Mouse (Mus musculus) thymus, adult 2 months (tissue): ENCODE measurements around the gene Zfp985.
"Not testable (repeated sequence)": the region's sequence is repeated elsewhere in the genome, so short reads cannot be mapped to it uniquely, and the experiment has no call there.

Experiments used
- CTCF ChIP-seq: fragments of 200-500 bp; IDR thresholded peaks from 2 replicates; pipeline ENCODE4 v1.5.1; 2012; ENCODE audit warnings: mild to moderate bottlenecking, control low read depth, low read length, moderate library complexity, borderline replicate concordance; ENCODE audit not compliant: control insufficient read depth, poor library complexity, insufficient read depth; ENCODE audit errors: extremely low read depth
- POLR2A ChIP-seq: fragments of 200-500 bp; IDR thresholded peaks from 2 replicates; pipeline ENCODE4 v1.6.1; 2012; ENCODE audit warnings: mild to moderate bottlenecking, low read length, control low read depth, moderate library complexity; ENCODE audit not compliant: control insufficient read depth, poor library complexity, insufficient read depth; ENCODE audit errors: extremely low read depth

DNA sequence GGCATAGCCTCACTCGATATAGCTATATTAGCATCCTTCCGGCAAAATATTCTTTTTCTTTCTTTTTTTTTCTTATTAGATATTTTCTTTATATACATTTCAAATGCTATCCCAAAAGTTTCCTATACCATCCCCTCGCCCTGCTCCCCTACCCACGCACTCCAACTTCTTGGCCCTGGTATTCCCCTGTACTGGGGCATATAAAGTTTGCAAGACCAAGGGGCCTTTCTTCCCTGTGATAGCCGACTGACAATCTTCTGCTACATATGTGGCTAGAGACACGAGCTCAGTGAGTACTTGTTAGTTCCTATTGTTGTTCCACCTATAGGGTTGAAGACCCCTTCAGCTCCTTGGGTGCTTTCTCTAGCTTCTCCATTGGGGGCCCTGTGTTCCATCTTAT lies 53.4 kb downstream of the Zfp985 start:
- TF ChIP-seq CTCF, POLR2A: not testable (repeated sequence)
